Mouse (Mus musculus): ENCODE data around the gene Tmem52b.
A peak's percentile ranks its signal among the peaks of the same experiment; 100 is the strongest.

Tmem52b gene

GRCm38 (mm10) chr6:129532556-129532941 is 20.2 kb downstream of the Tmem52b start:
- no peak for DNase-seq (ENCODE audit: low spot score in 2 of 2)

DNA sequence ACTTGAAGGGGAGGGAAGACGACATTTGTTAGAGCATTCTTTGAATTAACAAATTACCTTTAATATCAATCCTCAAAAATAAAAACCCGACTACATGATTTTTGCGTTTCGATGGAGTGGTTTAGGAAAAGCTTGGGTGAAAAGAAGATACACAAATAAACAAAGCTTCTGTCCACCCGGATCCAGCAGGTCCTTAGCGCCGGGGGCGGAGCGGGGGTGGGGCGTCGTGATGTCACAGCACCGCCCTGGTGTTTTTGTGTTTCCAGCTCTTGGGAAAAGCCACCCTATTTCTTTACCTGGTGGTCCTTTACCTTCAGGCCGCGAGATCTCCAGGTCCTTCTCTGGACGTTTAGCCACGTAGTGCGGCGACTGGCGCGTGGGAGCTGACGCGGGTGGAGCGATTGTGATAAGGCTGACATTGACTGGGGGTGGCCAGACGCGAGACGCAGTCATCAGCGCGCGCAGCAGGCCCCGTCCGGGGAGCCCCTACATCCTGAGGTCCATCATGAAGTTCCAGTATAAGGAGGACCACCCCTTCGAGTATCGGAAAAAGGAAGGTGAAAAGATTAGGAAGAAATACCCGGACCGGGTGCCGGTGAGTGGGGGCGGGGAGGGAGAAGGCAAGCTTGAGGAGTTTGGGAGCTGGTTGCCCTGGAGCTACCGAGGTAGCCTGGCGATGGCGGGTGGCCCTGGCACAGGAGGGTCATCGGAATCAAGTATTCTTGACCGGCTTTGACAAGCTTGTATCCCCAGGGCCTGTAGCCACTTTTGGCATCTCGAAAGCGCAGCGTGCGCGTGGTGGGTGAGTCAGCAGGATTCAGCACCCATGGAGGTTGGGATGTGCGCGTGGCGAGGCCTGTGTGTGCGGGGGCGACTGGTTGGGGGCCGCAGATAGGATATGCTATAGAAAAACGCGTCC is 20.8 kb downstream of the Tmem52b start, which contains the start of gene Gabarapl1:
Gabarapl1 (plus strand) TSS at position 219 of the 919 bp plus-strand sequence.
- DNase-seq (ENCODE audit: low spot score in 2 of 2): peak; percentile 69 to 82

- no peak for DNase-seq (ENCODE audit: low spot score in 2 of 2)
Observed at GRCm38 (mm10) chr6:129534057-129534456, 21.7 kb downstream of the Tmem52b start.

DNA sequence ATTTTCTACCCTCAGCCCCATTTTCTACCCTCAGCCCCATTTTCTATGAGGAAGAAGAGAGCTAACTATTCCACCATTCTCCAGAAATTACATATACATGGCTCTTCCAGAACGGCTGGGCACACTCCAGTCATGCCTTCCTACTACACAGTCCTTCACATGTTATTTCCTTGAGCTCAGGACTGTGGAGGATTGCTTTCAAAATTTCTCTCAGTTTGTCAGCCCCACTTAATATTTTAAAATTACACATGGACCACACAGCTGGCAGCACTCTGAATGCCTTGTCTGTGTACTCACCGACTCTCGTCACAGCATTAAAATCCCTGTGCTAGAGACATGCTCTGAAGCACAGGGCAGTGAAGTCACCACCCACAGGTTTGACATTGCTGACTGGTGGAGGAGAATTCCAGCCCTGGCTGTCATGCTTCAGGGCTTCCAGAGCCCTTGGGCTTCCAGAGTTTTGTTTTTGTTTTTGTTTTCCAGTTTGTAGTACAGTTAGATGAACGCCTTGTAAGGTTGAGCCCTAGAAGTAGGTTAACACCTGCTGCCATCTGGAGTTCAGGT is 22.4 kb downstream of the Tmem52b start:
- DNase-seq (ENCODE audit: low spot score in 2 of 2): no peak

GRCm38 (mm10) chr6:129535723-129536122 is 23.4 kb downstream of the Tmem52b start:
- no peak for DNase-seq (ENCODE audit: low spot score in 2 of 2)

- DNase-seq (ENCODE audit: low spot score in 2 of 2): no peak
Observed at GRCm38 (mm10) chr6:129538555-129538954, 26.2 kb downstream of the Tmem52b start.

DNA sequence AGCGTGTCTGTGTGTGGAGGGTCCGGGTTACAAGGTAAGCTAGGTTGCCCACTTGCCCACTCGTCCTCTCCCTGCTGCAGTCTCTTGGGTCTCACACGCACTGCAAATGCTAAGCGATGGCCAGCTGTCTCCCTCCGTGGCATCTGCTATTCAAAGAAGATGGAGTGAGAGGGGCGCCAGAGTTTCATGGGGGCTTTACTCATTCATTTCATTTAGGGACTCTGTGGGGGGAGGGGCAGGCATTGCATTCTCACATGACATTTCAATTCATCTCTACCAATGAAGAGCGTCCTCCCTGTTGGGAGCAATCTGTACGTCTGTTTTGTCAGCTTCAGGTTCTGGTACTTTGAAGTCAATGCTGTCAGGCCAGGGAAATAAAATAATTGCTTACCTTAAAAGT is 29.6 kb downstream of the Tmem52b start:
- no peak for DNase-seq (ENCODE audit: low spot score in 2 of 2)

DNA sequence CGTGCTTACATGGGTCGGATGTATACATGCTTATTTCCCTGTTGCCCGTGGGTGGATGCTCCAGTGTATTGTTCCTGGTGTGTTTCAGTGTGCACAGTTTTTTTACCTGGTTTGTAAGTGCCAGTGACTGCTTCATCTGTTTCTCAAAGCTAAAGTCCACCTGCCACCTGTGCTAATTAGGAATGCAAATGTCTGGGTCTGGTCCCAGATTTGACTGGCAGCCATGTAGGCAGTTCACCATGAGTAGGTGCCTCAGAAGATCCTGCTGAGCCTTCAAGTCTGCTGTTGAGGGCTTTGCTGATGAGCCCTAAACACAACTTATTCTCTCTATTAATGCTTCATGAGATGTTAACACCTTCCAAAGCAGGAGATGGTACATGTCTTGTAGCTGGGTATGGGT is 30.2 kb downstream of the Tmem52b start:
- DNase-seq (ENCODE audit: low spot score in 2 of 2): no peak

- DNase-seq (ENCODE audit: low spot score in 2 of 2): peak; percentile 44 to 74
Observed at GRCm38 (mm10) chr6:129543709-129544606, 31.6 kb downstream of the Tmem52b start.

DNA sequence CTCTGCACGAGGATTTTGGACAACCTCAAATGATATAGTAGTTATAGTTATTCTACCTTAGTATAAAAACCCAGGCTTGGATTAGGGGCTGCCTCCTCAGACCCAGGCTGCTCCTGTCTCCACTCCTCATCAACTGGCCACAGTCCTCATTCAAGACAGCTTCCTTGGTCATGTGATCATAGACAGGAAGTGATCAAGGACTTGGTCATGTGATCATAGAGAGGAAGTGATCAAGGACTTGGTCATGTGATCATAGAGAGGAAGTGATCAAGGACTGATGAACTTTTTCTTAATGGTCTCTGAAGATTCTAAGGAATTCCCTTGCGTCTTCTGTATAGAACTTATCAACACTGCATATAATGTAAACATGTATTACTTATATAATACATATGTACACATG is 34.9 kb downstream of the Tmem52b start:
- DNase-seq (ENCODE audit: low spot score in 2 of 2): no peak

- DNase-seq (ENCODE audit: low spot score in 2 of 2): no peak
Observed at GRCm38 (mm10) chr6:129548009-129548408, 35.7 kb downstream of the Tmem52b start.

DNA sequence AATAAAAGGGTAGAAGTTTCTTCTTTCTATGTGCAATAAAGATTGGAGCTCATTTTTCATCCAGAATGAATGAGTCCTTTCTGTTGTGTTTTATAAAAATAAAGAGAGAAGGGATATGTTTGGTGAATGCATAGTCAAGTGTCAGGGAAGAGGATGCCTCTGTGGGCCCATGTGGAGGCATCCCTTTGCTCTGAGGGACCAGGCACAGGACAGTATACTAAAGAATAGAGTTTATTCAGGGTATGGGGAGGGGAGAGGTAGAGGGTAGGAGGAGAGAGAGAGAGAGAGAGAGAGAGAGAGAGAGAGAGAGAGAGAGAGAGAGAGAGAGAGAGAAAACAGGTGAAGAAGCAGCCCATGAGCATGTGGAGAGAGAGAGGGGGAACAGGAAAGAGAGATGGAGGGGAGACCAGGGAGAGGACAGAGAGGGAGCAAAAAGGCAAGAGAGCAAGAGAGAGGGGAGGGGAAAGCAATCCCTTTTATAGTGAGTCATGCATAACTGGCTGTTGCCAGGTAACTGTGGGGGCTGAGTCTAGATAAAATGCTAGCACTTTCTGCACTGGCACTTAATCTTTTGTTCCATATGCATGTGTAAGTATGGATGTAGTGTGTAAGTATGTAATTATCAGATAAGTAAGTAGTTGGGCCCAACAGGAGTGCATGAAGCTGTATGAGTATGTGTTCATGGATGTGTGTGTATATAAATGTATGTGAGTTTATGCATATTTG is 45.1 kb downstream of the Tmem52b start:
- no peak for DNase-seq (ENCODE audit: low spot score in 2 of 2)

GRCm38 (mm10) chr6:129558946-129559640 is 46.7 kb downstream of the Tmem52b start:
- DNase-seq (ENCODE audit: low spot score in 2 of 2): peak; percentile 58 to 82

DNA sequence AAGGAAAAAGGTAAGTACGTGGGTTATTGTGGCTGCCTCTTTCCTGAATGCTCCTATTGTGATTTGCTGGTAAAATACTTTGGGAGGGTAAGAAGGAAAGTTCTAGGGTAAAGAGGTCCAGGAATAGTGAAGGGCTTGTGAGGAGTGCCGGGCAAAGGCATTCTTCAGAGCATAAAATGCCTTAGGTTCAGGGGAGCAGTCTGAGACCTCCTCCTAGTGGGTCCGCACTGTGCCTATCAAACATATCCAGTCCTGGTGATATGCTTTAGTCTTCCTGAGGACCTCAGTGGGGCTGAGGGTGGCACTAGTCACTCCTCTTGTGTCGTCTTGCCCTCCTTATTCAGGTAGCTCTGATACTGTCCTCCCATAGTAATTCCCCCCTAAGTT is 47.3 kb downstream of the Tmem52b start:
- DNase-seq (ENCODE audit: low spot score in 2 of 2): no peak

- DNase-seq (ENCODE audit: low spot score in 2 of 2): no peak
Observed at GRCm38 (mm10) chr6:129565257-129565656, 52.9 kb downstream of the Tmem52b start.
